Mouse (Mus musculus) left cerebral cortex, adult 18-20 months (tissue): Measurements from ENCODE around the gene 2010315B03Rik. TPM values are rescaled to one million over a fixed set of nuclear protein-coding genes. Genes with fewer than 3 reads are reported as not detected.
"Not testable (repeated sequence)": the region's sequence is repeated elsewhere in the genome, so short reads cannot be mapped to it uniquely, and the experiment has no call there.

ENCODE experiments used
- DNase-seq, 2 experiments: peaks; one replicate each; pipeline ENCODE4 v3.0.0; 2021 to 2022; ENCODE audit warnings: low spot score in 2 of 2, mixed read lengths in 1 of 2
- long read RNA-seq, 2 experiments: library from polyadenylated mRNA; stranded (forward); transcript quantifications; one replicate each; pipeline ENCODE4 v2.0.0; 2021
- total RNA-seq, 2 experiments: library from RNA; stranded (reverse); gene quantifications; 2 replicates each; pipeline ENCODE4 v1.2.3; 2021

The 2010315B03Rik gene
- 10 to 100 TPM; 18.6 to 22.3 TPM for total RNA-seq
- long read RNA-seq, experiment 1, partial matches to known transcripts = 0 of 11 reads
- long read RNA-seq, experiment 1, other reads (novel, unspliced or antisense) = 4 of 11 reads
- long read RNA-seq, experiment 2, partial matches to known transcripts = 0 of 5 reads
- long read RNA-seq, experiment 2, other reads (novel, unspliced or antisense) = 1 of 5 reads

GRCm38 (mm10) chr9:124312171-124313142, at the start of gene 2010315B03Rik:
Gene 2010315B03Rik, minus strand, starts transcription at chr9:124312696.
- DNase-seq = peak; percentile 85 to 90

- no peak for DNase-seq
These were observed 994 bp downstream of the 2010315B03Rik start for GRCm38 (mm10) chr9:124311502-124311901.

GRCm38 (mm10) chr9:124288329-124288728, 24.2 kb downstream of the 2010315B03Rik start:
- DNase-seq = no peak

GRCm38 (mm10) chr9:124281912-124282686, 30.4 kb downstream of the 2010315B03Rik start:
- peak; percentile 78 to 88 for DNase-seq

- no peak for DNase-seq
These were observed 31.1 kb downstream of the 2010315B03Rik start for GRCm38 (mm10) chr9:124281448-124281791.

- no peak for DNase-seq
These were observed 31.7 kb downstream of the 2010315B03Rik start for GRCm38 (mm10) chr9:124280576-124281447.

GRCm38 (mm10) chr9:124279300-124279699, 33.2 kb downstream of the 2010315B03Rik start:
- DNase-seq = no peak

- no peak for DNase-seq
These were observed 37.4 kb downstream of the 2010315B03Rik start for GRCm38 (mm10) chr9:124275064-124275463.

- DNase-seq = no peak
These were observed 39.3 kb downstream of the 2010315B03Rik start for GRCm38 (mm10) chr9:124273172-124273571.

- no peak for DNase-seq
These were observed 44.6 kb downstream of the 2010315B03Rik start for GRCm38 (mm10) chr9:124267929-124268328.

- DNase-seq = no peak
These were observed 45.0 kb downstream of the 2010315B03Rik start for GRCm38 (mm10) chr9:124267493-124267892.

GRCm38 (mm10) chr9:124262987-124263717, 49.3 kb downstream of the 2010315B03Rik start:
- no peak for DNase-seq

- no peak for DNase-seq
These were observed 54.4 kb downstream of the 2010315B03Rik start for GRCm38 (mm10) chr9:124258067-124258556.

GRCm38 (mm10) chr9:124257200-124258066, 55.1 kb downstream of the 2010315B03Rik start:
- no peak for DNase-seq

GRCm38 (mm10) chr9:124256271-124257199, 56.0 kb downstream of the 2010315B03Rik start:
- DNase-seq = not testable (repeated sequence)

- DNase-seq = no peak
These were observed 61.1 kb downstream of the 2010315B03Rik start for GRCm38 (mm10) chr9:124251438-124251837.
